Mouse (Mus musculus) lung, adult 2 months (tissue): Measurements from ENCODE around the gene Troap. TPM values are rescaled to one million over a fixed set of nuclear protein-coding genes. Genes with fewer than 3 reads are reported as not detected.
"Not testable (repeated sequence)": the region's sequence is repeated elsewhere in the genome, so short reads cannot be mapped to it uniquely, and the experiment has no call there.

Source experiments
- DNase-seq: peaks from one replicate; pipeline ENCODE4 v3.0.0; 2022
- H3K4me1 ChIP-seq: fragments of 200-500 bp; 2 replicates; pipeline ENCODE4 v1.6.1; 2011; ENCODE audit warnings: low read length; ENCODE audit not compliant: control insufficient read depth, insufficient read depth
- H3K4me3 ChIP-seq: fragments of 200-500 bp; replicated peaks from 2 replicates; pipeline ENCODE3; 2011; ENCODE audit warnings: low read depth, mild to moderate bottlenecking, control low read depth, low read length; ENCODE audit errors: extremely low read depth
- CTCF ChIP-seq: fragments of 200-500 bp; IDR thresholded peaks from 2 replicates; pipeline ENCODE4 v1.5.1; 2011; ENCODE audit warnings: mild to moderate bottlenecking, low read length, control low read depth; ENCODE audit not compliant: insufficient read depth
- POLR2A ChIP-seq: fragments of 200-500 bp; IDR thresholded peaks from 2 replicates; pipeline ENCODE4 v1.6.1; 2011; ENCODE audit warnings: low read depth, mild to moderate bottlenecking, control low read depth, low read length, borderline replicate concordance; ENCODE audit errors: extremely low read depth
- WGBS: fragments of 180-500 bp; shearing (Covaris S2); methylation state at CpG from one replicate; pipeline ENCODE4 v1.1.7; 2018; 5-methylcytosine and 5-hydroxymethylcytosine counted together
- polyA plus RNA-seq: library from polyadenylated mRNA; depleted of rRNA; stranded (reverse); fragments of >200 nt; gene quantifications from 2 replicates; pipeline ENCODE4 v1.2.3, GENCODE M21; 2012

Troap gene
- polyA plus RNA-seq, 1 experiment: 1.3 TPM

DNA sequence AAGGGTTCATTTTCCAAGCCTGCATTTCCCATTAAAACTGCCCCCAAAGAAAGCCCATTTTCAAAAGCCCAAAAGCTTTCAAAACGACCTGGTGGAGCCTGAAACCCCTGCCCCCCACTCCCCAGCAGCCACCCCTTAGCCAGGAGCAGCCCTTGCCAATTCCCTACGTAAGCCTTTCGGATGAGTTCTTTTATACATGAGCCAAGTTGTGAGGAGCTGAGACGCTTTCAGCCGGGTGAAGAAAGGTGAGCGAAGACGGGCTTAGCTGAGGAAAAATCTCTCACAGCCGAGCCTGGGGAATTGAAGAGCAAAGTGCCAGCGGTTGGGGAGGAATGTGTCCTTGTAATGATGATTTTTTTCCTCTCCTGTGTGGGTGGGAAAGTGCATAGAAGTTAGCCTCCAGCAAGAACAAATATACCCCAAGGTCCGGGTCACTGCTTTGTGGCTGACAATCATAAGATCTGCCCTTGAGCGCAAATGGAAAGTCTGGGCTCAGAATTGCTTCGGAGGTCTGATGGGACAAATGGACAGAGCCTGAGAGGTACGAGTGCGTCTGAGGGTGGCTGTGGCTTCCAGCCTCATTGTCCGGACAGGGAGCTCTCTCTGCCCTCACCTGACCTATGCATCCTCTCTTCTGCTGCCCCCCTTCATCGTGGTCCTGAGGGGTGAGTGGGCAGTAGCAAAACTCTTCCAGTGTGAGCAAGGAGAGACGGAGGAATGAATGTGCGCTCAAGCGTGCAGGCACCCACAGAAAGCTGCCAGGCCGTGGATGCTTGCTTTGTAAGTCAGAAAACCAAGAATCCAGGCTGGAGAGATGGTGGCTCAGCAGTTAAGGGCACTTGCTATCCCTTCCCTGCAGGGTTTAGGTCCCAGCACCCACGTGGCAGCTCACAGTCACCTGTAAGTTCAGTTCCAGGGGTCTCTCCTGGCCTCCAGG lies 33.2 kb upstream of the Troap start:
- 60% methylated on average over 21 of the region's 21 CpGs for WGBS
- Histone ChIP-seq H3K4me1 (peaks cover 2% of the 10 kb centered on the region; the same call in 1 of the 2 replicates), H3K4me3 (no peak overlapping the region)
- no peak for DNase-seq
- TF ChIP-seq POLR2A (no peak), CTCF (no peak)

DNA sequence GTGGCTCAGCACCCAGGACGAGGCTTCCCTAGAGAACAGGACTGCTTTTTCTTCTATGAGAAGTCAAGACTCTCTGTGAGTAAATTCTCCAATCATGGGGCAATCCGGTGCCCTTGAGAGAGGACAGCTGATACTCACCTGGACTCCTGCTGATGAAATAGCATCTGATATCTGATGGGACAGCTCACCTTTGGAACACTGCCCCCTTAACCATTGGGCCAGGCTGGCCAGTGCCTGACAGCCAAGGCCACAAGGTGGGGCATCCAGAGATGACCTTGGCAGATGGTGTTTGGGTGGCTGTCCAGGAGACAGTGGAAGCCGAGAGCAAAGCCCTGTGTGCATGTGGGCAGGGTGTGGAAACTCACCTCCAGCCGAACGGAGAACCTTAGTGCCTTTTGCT lies 32.0 kb upstream of the Troap start:
- H3K4me1 ChIP-seq: no peaks in the 10 kb centered on the region
- WGBS: 79% methylated on average over 5 of the region's 5 CpGs
- DNase-seq: no peak
- H3K4me3 ChIP-seq: no peak overlapping the region
- TF ChIP-seq POLR2A (no peak), CTCF (no peak)

DNA sequence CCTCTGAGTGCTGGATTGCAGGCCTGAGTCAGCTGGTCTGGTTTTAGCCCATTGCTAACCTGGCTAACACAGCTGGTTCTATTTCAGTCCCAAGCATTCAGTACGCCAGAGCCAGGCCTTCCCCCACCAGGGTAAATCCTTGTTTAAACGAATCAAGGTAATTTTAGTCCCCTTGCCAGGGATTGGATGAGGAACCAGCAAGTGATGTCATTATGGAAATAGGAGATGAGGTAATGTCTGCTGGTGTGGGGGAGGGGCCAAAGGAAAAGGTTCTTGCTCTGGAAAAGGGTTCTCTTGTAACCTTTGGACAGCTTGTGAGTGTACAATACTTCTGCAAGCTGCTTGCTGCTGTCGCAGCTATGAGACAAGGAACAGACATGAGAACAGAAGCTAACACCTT lies 29.5 kb upstream of the Troap start:
- no peak for DNase-seq
- TF ChIP-seq CTCF: no peak
- no peak for TF ChIP-seq POLR2A
- no peaks in the 10 kb centered on the region for H3K4me1 ChIP-seq
- no peak overlapping the region for H3K4me3 ChIP-seq
- WGBS: 46% methylated on average over 3 of the region's 3 CpGs

DNA sequence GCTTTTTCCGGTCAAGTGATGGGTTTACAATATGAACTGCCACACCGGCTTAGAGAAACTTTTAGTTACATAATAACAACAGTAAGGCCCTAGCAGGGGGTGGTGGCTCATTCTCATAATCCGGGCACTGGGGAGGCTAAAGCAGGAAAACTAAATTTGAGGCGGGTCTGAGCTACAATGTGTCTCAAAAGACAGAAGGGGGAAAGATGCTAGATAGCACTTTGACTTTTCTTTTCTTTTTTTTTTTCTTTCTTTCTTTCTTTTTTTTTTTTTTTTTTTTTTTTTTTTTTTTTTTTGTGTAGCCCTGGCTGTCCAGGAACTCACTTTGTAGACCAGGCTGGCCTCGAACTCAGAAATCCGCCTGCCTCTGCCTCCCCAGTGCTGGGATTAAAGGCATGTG lies 28.6 kb upstream of the Troap start:
- not testable (repeated sequence) for DNase-seq, H3K4me1 ChIP-seq, H3K4me3 ChIP-seq
- WGBS: 77% methylated on average over 6 of the region's 6 CpGs

DNA sequence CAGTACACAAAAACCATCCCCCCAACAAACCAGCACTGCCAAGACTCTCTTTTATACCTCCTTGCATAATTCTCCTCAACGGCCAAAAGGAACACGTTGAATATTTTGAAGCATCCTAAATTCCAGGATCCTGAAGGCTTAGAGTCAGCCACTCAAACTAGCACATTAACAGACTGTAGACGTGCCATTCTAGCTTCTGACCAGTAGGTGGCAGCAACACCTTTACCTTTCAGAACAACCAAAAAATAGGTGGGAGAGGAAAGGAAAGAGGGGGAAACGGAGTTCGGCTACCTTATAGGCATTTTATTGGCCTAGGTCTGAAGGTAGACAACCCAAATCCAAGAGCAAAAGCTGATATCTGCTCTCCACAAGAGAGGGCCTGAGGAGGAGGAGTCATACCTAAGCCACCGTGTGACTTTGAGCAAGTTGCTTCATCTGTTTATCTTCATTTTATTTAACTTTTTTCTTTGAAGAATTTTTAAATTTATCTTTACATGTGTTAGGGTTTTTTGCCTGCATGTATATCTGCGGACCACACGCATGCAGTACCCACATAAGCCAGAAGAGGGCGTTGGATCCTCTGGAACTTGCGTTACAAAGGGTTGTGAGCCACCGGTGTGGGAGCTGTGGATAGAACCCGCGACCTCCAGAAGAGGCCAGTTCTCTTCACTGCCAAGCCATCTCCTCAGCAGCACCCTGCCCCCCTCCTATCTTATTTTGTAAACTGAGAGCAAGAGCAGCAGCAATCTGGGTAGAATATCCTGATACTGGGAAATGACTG lies 24.7 kb upstream of the Troap start:
- 29% methylated on average over 13 of the region's 13 CpGs for WGBS
- DNase-seq: peak; percentile 45
- Histone ChIP-seq H3K4me1 (no peaks in the 10 kb centered on the region), H3K4me3 (no peak overlapping the region)
- TF ChIP-seq CTCF: peak; percentile 60
- no peak for TF ChIP-seq POLR2A

DNA sequence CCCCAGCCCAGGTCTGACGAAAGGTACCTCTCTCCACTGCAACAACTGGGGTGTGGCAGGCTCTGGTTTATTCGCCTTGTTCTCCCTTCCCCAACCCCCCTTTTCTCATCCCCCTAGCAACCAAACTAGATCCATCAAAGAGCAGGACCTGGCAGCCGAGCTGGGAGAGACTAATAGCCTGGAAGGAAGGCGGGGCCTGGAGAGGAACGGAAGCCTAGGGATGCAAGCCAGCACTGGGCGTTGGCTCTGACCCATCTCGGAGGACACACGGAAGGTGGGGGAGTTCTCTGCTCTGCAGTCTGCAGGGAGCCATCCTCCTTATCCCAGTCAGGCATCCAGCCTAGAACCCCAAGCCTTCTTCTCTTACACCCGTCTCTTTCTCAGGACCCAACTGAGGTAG lies 21.0 kb upstream of the Troap start:
- peaks cover 12% of the 10 kb centered on the region; the same call in 1 of the 2 replicates for H3K4me1 ChIP-seq
- no peak overlapping the region for H3K4me3 ChIP-seq
- no peak for DNase-seq
- TF ChIP-seq CTCF (no peak), POLR2A (no peak)
- 35% methylated on average over 9 of the region's 9 CpGs for WGBS

DNA sequence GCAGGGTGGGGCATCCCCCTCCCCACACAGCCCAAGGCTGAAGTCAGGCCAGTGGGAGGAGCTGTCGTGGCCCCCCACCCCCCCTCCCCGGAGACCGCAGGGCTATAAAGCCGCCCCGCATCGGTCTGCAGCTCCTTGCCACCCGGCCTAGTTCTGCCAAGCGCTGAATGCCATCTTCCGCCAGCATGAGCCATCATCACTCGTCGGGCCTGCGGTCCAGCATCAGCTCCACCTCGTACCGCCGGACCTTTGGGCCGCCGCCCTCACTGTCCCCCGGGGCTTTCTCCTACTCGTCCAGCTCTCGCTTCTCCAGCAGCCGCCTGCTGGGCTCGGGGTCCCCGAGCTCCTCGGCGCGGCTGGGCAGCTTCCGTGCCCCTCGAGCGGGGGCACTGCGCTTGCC lies 19.3 kb upstream of the Troap start, which contains the start of gene Prph:
TSS of gene Prph (plus strand) at position 135 of the 400 bp plus-strand sequence.
- DNase-seq: no peak
- Histone ChIP-seq H3K4me3 (no peak within 1 kb of the TSS), H3K4me1 (peaks cover 12% of the 10 kb centered on the region; the same call in 1 of the 2 replicates)
- WGBS: 5% methylated on average over 30 of the region's 30 CpGs
- TF ChIP-seq POLR2A (no peak), CTCF (no peak)

DNA sequence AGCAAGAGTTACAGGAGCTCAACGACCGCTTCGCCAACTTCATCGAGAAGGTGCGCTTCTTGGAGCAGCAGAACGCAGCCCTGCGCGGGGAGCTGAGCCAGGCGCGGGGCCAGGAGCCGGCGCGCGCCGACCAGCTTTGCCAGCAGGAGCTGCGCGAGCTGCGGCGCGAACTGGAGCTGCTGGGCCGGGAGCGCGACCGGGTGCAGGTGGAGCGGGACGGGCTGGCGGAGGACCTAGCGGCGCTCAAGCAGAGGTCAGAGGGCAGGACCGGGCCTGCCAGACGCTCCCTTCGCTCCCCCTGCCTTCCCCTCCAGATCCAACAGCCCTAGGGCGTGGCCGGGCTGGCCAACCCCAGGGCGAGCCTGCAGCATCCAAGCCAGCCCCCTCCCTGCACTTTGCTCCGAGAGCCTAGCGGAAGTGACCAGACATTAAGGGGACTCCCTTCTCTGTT lies 18.8 kb upstream of the Troap start:
- WGBS: under 1% methylated on average over 37 of the region's 37 CpGs
- DNase-seq: no peak
- Histone ChIP-seq H3K4me1 (peaks cover 12% of the 10 kb centered on the region; the same call in 1 of the 2 replicates), H3K4me3 (no peak overlapping the region)
- TF ChIP-seq POLR2A: no peak
- TF ChIP-seq CTCF: no peak

DNA sequence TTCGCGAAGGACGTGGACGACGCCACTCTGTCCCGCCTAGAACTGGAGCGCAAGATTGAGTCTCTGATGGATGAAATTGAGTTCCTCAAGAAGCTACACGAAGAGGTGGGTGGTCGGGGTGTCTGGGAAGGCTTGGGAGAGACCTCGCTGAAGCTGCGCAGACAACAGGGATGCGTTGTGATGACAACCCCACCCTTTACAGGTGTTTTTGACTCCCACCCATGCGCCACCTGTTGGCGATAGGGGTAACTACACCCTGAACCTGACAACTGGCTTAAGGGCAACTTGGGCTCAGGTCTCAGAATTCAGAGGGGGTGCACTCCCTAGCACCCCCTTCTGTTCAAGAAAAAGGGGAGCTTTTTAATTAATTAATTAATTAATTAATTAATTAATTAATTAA lies 18.0 kb upstream of the Troap start:
- H3K4me3 ChIP-seq: no peak overlapping the region
- peak; percentile 39 for DNase-seq
- TF ChIP-seq CTCF (peak; percentile 66), POLR2A (no peak)
- peaks cover 12% of the 10 kb centered on the region; the same call in 1 of the 2 replicates for H3K4me1 ChIP-seq
- 15% methylated on average over 14 of the region's 14 CpGs for WGBS

DNA sequence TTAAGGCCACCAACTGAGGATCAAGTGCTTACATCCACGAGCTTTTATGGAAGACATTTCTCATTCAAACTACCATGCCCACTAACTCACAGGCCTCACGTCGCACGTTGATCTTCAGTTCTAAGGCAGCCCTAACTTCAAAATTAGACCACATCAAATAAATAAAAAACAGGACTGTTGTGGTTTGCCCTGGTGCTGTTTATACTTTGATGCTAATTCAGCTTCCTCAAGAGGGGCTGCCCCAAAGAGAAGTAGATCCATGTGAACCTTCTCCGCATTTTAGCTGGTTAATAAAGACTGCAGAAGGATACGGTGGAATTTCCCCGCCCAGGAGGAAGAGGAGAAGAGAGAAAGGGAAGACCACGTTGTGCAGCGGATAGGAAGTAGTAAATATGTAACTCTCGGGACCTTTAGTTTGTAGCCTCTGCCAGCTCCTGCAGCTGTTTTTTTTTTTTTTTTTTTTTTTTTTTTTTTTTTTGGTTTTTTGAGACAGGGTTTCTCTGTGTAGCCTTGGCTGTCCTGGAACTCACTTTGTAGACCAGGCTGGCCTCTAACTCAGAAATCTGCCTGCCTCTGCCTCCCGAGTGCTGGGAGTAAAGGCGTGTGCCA lies 8.7 kb upstream of the Troap start:
- Histone ChIP-seq H3K4me1 (no peaks in the 10 kb centered on the region), H3K4me3 (no peak overlapping the region)
- 67% methylated on average over 12 of the region's 12 CpGs for WGBS
- no peak for DNase-seq
- TF ChIP-seq POLR2A (no peak), CTCF (no peak)
